Mouse (Mus musculus) MEL (cell line): Measurements from ENCODE around the gene Bpifa1. TPM values are rescaled to one million over a fixed set of nuclear protein-coding genes. Genes with fewer than 3 reads are reported as not detected.

Experiments used
- DNase-seq: peaks from one replicate; pipeline ENCODE4 v3.0.0; 2011; ENCODE audit warnings: low read depth, low spot score
- H3K27ac ChIP-seq: 2 replicates; pipeline ENCODE4 v1.5.1; 2012; ENCODE audit warnings: low read depth, mild to moderate bottlenecking, control low read depth, low read length, moderate library complexity; ENCODE audit not compliant: control insufficient read depth
- H3K27me3 ChIP-seq, 2 experiments: fragments of 150-350 bp in 1 of 2; sonication (generic) in 1 of 2; 2 replicates each; pipeline ENCODE4 v1.6.1; 2012; ENCODE audit warnings: low read length in 2 of 2, mild to moderate bottlenecking in 2 of 2, improper control_type of control experiment in 1 of 2, moderate library complexity in 1 of 2; ENCODE audit not compliant: insufficient read depth in 2 of 2, control insufficient read depth in 1 of 2
- H3K36me3 ChIP-seq, 2 experiments: 2 replicates each; pipeline ENCODE4 v1.6.1; 2012 to 2014; ENCODE audit warnings: low read length in 2 of 2, improper control_type of control experiment in 1 of 2, inconsistent platforms in 1 of 2, mild to moderate bottlenecking in 1 of 2; ENCODE audit not compliant: insufficient read depth in 2 of 2, control insufficient read depth in 1 of 2
- H3K4me1 ChIP-seq, 2 experiments: fragments of 150-350 bp in 1 of 2; sonication (generic) in 1 of 2; 2 replicates each; pipeline ENCODE4 v1.6.1; 2012; ENCODE audit warnings: low read length in 2 of 2, improper control_type of control experiment in 1 of 2, mild to moderate bottlenecking in 1 of 2; ENCODE audit not compliant: insufficient read depth in 2 of 2, control insufficient read depth in 1 of 2
- H3K4me3 ChIP-seq, 2 experiments: fragments of 150-350 bp in 1 of 2; sonication (generic) in 1 of 2; 2 replicates each; pipeline ENCODE4 v1.5.1; 2012; ENCODE audit warnings: low read depth in 2 of 2, low read length in 2 of 2, mild to moderate bottlenecking in 2 of 2, moderate library complexity in 2 of 2, control low read depth in 1 of 2, improper control_type of control experiment in 1 of 2; ENCODE audit not compliant: control insufficient read depth in 1 of 2, insufficient read depth in 1 of 2
- H3K79me2 ChIP-seq: 2 replicates; pipeline ENCODE4 v1.6.1; 2012; ENCODE audit warnings: mild to moderate bottlenecking, low read length, moderate library complexity; ENCODE audit not compliant: control insufficient read depth, poor library complexity, insufficient read depth
- H3K9ac ChIP-seq: 2 replicates; pipeline ENCODE4 v1.6.1; 2012; ENCODE audit warnings: low read depth, mild to moderate bottlenecking, control low read depth, low read length, moderate library complexity; ENCODE audit not compliant: control insufficient read depth, poor library complexity, severe bottlenecking
- H3K9me3 ChIP-seq: fragments of 150-350 bp; sonication (generic); replicated peaks from 2 replicates; pipeline ENCODE4 v1.6.1; 2012; ENCODE audit warnings: mild to moderate bottlenecking, low read length, improper control_type of control experiment, moderate library complexity; ENCODE audit not compliant: insufficient read depth
- BHLHE40 ChIP-seq: IDR thresholded peaks from 2 replicates; pipeline ENCODE4 v1.6.1; 2012; ENCODE audit warnings: low read depth, mild to moderate bottlenecking, inconsistent platforms, low read length, improper control_type of control experiment, borderline replicate concordance
- CHD1 ChIP-seq: IDR thresholded peaks from 2 replicates; pipeline ENCODE4 v1.6.1; 2012; ENCODE audit warnings: low read depth, mild to moderate bottlenecking, inconsistent platforms, low read length, improper control_type of control experiment
- CHD2 ChIP-seq: IDR thresholded peaks from 2 replicates; pipeline ENCODE4 v1.6.1; 2011; ENCODE audit warnings: low read length, improper control_type of control experiment
- E2F4 ChIP-seq: IDR thresholded peaks from 2 replicates; pipeline ENCODE4 v1.6.1; 2011; ENCODE audit warnings: low read depth, low read length, improper control_type of control experiment, borderline replicate concordance
- EP300 ChIP-seq, 2 experiments: IDR thresholded peaks; 2 replicates each; pipeline ENCODE4 v1.6.1; 2011; ENCODE audit warnings: improper control_type of control experiment in 2 of 2, low read length in 2 of 2, low read depth in 1 of 2, mild to moderate bottlenecking in 1 of 2
- ETS1 ChIP-seq: IDR thresholded peaks from 2 replicates; pipeline ENCODE4 v1.6.1; 2012; ENCODE audit warnings: low read depth, mild to moderate bottlenecking, inconsistent platforms, low read length, improper control_type of control experiment, moderate library complexity
- GABPA ChIP-seq: IDR thresholded peaks from 2 replicates; pipeline ENCODE4 v1.6.1; 2012; ENCODE audit warnings: low read depth, mild to moderate bottlenecking, inconsistent platforms, low read length, improper control_type of control experiment, moderate library complexity
- GATA1 ChIP-seq: IDR thresholded peaks from 2 replicates; pipeline ENCODE4 v1.6.1; 2011; ENCODE audit warnings: low read depth, low read length, improper control_type of control experiment
- KAT2A ChIP-seq: conservative IDR thresholded peaks from 2 replicates; pipeline ENCODE4 v1.6.1; 2012; ENCODE audit warnings: low read depth, low read length, improper control_type of control experiment, inconsistent platforms
- MAFK ChIP-seq: IDR thresholded peaks from 2 replicates; pipeline ENCODE4 v1.6.1; 2011; ENCODE audit warnings: low read depth, mild to moderate bottlenecking, low read length, improper control_type of control experiment, borderline replicate concordance
- MAX ChIP-seq: IDR thresholded peaks from 2 replicates; pipeline ENCODE4 v1.6.1; 2011; ENCODE audit warnings: low read length, improper control_type of control experiment
- MEF2A ChIP-seq: IDR thresholded peaks from 2 replicates; pipeline ENCODE4 v1.6.1; 2014; ENCODE audit warnings: low read depth, mild to moderate bottlenecking, inconsistent platforms, low read length, improper control_type of control experiment; ENCODE audit not compliant: poor library complexity, insufficient replicate concordance, severe bottlenecking; ENCODE audit errors: extremely low read depth
- MXI1 ChIP-seq: IDR thresholded peaks from 2 replicates; pipeline ENCODE4 v1.6.1; 2011; ENCODE audit warnings: mild to moderate bottlenecking, low read depth, low read length, improper control_type of control experiment
- MYC ChIP-seq: IDR thresholded peaks from 2 replicates; pipeline ENCODE4 v1.6.1; 2011; ENCODE audit warnings: low read depth, mild to moderate bottlenecking, low read length, improper control_type of control experiment, moderate library complexity
- NELFE ChIP-seq: IDR thresholded peaks from 2 replicates; pipeline ENCODE4 v1.6.1; 2011; ENCODE audit warnings: low read depth, low read length, improper control_type of control experiment
- SIN3A ChIP-seq: IDR thresholded peaks from 2 replicates; pipeline ENCODE4 v1.6.1; 2012; ENCODE audit warnings: low read length, improper control_type of control experiment, inconsistent platforms
- SMC3 ChIP-seq: IDR thresholded peaks from 2 replicates; pipeline ENCODE4 v1.6.1; 2011; ENCODE audit warnings: low read depth, low read length, improper control_type of control experiment
- TBP ChIP-seq: IDR thresholded peaks from 2 replicates; pipeline ENCODE4 v1.8.0; 2011; ENCODE audit warnings: low read depth, low read length, improper control_type of control experiment
- UBTF ChIP-seq: IDR thresholded peaks from 2 replicates; pipeline ENCODE4 v1.6.1; 2012; ENCODE audit warnings: low read depth, mild to moderate bottlenecking, inconsistent platforms, low read length, improper control_type of control experiment, moderate library complexity, borderline replicate concordance; ENCODE audit not compliant: insufficient read depth
- ZC3H11A ChIP-seq: IDR thresholded peaks from 2 replicates; pipeline ENCODE4 v1.6.1; 2012; ENCODE audit warnings: low read depth, mild to moderate bottlenecking, inconsistent platforms, low read length, improper control_type of control experiment
- ZMIZ1 ChIP-seq: IDR thresholded peaks from 2 replicates; pipeline ENCODE4 v1.6.1; 2012; ENCODE audit warnings: low read depth, mild to moderate bottlenecking, inconsistent platforms, low read length, improper control_type of control experiment, moderate library complexity
- ZNF384 ChIP-seq: IDR thresholded peaks from 2 replicates; pipeline ENCODE4 v1.6.1; 2012; ENCODE audit warnings: low read depth, mild to moderate bottlenecking, inconsistent platforms, low read length, improper control_type of control experiment
- polyA plus RNA-seq, 2 experiments: library from polyadenylated mRNA; stranded (reverse) in 1 of 2; unstranded in 1 of 2; fragments of >175 nt in 1 of 2; fragments of >200 nt in 1 of 2; gene quantifications; 2 replicates each; pipeline versions ENCODE4 v1.2.1 to v1.2.4; 2012; ENCODE audit warnings: low replicate concordance in 2 of 2, low read depth in 1 of 2; ENCODE audit not compliant: insufficient read length in 2 of 2, insufficient read depth in 1 of 2, missing spikeins in 1 of 2
- total RNA-seq: library from RNA; depleted of rRNA; stranded (reverse); fragments of 300-350 nt; gene quantifications from 2 replicates; pipeline ENCODE4 v1.2.3, GENCODE M21; 2012

Bpifa1 gene
- total and polyA plus RNA-seq, 3 experiments = not detected

- DNase-seq = no peak
- no peaks in the 10 kb centered on the region for H3K36me3 ChIP-seq
- H3K27ac ChIP-seq = no peak overlapping the region
- H3K4me1 ChIP-seq = no peaks in the 10 kb centered on the region
- H3K27me3 ChIP-seq = 0 out of 4 replicates have a peak, but pooled peaks cover 0 to 2% of the 10 kb centered on the region in 2 experiments
- H3K9me3 ChIP-seq = no peaks in the 10 kb centered on the region
- no peak overlapping the region for H3K4me3 ChIP-seq
- no peak for TF ChIP-seq SMC3
- no peak for TF ChIP-seq CHD1
- no peak for TF ChIP-seq NELFE
- TF ChIP-seq UBTF = no peak
- TF ChIP-seq GATA1 = no peak
- no peak for TF ChIP-seq SIN3A
- no peak for TF ChIP-seq GABPA
- no peak for TF ChIP-seq MAX
- TF ChIP-seq MEF2A = no peak
- TF ChIP-seq CHD2 = no peak
- H3K79me2 ChIP-seq = no peaks in the 10 kb centered on the region
- no peak overlapping the region for H3K9ac ChIP-seq
Observed at GRCm38 (mm10) chr2:154193071-154193470, 50.4 kb downstream of the Bpifa1 start.

- Histone ChIP-seq H3K4me1 (no peaks in the 10 kb centered on the region), H3K9ac (no peak overlapping the region), H3K27ac (no peak overlapping the region), H3K9me3 (no peaks in the 10 kb centered on the region), H3K27me3 (0 out of 4 replicates have a peak, but pooled peaks cover 0 to 2% of the 10 kb centered on the region in 2 experiments), H3K36me3 (no peaks in the 10 kb centered on the region), H3K79me2 (no peaks in the 10 kb centered on the region), H3K4me3 (no peak overlapping the region)
- TF ChIP-seq UBTF = no peak
- no peak for TF ChIP-seq KAT2A
- TF ChIP-seq MAX = no peak
- no peak for TF ChIP-seq GATA1
- TF ChIP-seq ZMIZ1 = no peak
- TF ChIP-seq NELFE = no peak
- DNase-seq = no peak
Observed at GRCm38 (mm10) chr2:154193994-154194504, 51.4 kb downstream of the Bpifa1 start.

GRCm38 (mm10) chr2:154197036-154197435 is 54.4 kb downstream of the Bpifa1 start:
- H3K4me1 ChIP-seq = no peaks in the 10 kb centered on the region
- no peaks in the 10 kb centered on the region for H3K27me3 ChIP-seq
- no peaks in the 10 kb centered on the region for H3K9me3 ChIP-seq
- no peak overlapping the region for H3K4me3 ChIP-seq
- TF ChIP-seq EP300 (IDR thresholded peaks at IDR 0.05; ENCODE audit: low read depth in 1 of 2, low read length in 2 of 2) = no peak
- TF ChIP-seq MYC = no peak
- TF ChIP-seq ETS1 = no peak
- no peak for TF ChIP-seq MXI1
- TF ChIP-seq NELFE = no peak
- TF ChIP-seq BHLHE40 = no peak
- no peak for TF ChIP-seq ZNF384
- TF ChIP-seq E2F4 = no peak
- TF ChIP-seq MAX = no peak
- no peak for TF ChIP-seq GATA1
- TF ChIP-seq MAFK = no peak
- no peak for TF ChIP-seq TBP
- no peak for TF ChIP-seq ZC3H11A
- TF ChIP-seq CHD2 = no peak
- H3K36me3 ChIP-seq = no peaks in the 10 kb centered on the region
- H3K79me2 ChIP-seq = no peaks in the 10 kb centered on the region
- no peak for DNase-seq
- H3K27ac ChIP-seq = no peak overlapping the region
- no peak overlapping the region for H3K9ac ChIP-seq
